Mouse (Mus musculus) hematopoietic multipotent progenitor cell, adult 10-12 weeks (in vitro differentiated cells): ENCODE results near the gene Mcpt2. TPM values are rescaled to one million over a fixed set of nuclear protein-coding genes. Genes with fewer than 3 reads are reported as not detected.

Source experiments
- polyA plus RNA-seq: library from polyadenylated mRNA; stranded (reverse); fragments of >175 nt; gene quantifications from 2 replicates; pipeline ENCODE4 v1.2.3, GENCODE M21; 2012; ENCODE audit warnings: low replicate concordance

The Mcpt2 gene
- polyA plus RNA-seq: 0.11 TPM in 1 of 2 replicates, not detected in the other

DNA sequence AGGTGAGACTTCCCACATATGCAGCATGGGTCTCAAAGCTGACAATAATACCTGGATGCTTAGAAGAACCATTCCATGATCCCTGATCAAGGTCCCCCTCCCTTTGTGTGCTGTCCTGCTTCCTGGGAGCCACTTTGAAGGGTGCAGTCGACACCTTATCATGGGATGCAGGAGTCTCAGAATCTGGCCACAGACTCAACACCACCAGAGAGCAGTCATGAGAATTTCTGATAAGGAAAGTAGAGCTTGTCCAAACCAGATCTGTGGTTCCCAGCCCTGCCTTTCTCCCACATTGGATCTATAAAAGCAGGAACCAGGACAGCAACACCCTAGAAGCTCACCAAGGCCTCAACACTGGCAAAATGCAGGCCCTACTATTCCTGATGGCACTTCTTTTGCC, at the start of gene Mcpt2:
Gene Mcpt2 (plus strand): TSS at position 250 of the 400 bp plus-strand sequence.

DNA sequence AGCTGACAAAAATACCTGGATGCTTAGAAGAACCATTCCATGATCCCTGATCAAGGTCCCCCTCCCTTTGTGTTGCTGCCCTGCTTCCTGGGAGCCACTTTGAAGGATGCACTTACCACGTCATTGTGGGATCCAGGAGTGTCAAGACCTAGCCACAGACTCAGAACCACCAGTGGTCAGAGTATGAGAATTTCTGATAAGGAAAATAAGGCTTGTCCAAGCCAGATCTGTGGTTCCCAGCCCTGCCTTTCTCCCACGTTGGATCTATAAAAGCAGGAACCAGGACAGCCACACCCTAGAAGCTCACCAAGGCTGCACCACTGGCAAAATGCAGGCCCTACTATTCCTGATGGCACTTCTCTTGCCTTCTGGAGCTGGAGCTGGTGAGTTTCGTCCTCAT, 24.2 kb upstream of the Mcpt2 start, which contains the start of gene Mcpt1:
Gene Mcpt1 (plus strand): TSS at position 301 of the 400 bp plus-strand sequence.

DNA sequence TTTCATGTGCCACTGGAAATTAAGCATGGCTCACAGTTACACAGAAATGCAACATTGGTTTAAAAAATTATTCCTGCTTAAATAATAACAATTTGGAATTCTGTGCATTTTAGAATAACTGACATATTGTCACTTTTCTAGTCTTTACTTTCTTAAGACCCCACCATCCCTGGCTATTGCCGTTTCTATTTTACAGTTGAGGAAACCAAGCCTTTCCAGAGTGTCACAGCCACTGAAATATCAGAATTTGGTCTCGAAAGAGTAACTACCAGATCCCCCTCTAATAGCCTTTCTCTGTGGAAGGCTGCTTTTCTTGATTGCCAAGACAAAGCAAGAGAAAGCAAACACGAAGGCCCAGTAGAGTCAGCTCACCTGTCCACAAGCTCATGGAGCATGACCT, 11.4 kb upstream of the Mcpt2 start, which contains the start of gene Mcpt9:
Gene Mcpt9 (minus strand): TSS at position 101 of the 400 bp plus-strand sequence.

DNA sequence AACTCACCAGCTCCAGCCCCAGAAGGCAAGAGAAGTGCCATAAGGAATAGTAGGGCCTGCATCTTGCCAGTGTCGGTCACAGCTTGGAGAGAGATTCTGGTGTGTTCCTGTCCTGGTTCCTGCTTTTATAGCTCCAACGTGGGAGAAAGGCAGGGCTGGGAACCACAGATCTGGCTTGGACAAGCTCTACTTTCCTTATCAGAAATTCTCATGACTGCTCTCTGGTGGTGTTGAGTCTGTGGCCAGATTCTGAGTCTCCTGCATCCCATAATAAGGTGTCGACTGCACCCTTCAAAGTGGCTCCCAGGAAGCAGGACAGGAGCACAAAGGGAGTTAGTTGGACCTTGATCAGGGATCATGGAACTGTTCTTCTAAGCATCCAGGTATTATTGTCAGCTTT, 20.4 kb downstream of the Mcpt2 start, which contains the start of gene Mcpt4:
Gene Mcpt4 (minus strand): TSS at position 101 of the 400 bp plus-strand sequence.

DNA sequence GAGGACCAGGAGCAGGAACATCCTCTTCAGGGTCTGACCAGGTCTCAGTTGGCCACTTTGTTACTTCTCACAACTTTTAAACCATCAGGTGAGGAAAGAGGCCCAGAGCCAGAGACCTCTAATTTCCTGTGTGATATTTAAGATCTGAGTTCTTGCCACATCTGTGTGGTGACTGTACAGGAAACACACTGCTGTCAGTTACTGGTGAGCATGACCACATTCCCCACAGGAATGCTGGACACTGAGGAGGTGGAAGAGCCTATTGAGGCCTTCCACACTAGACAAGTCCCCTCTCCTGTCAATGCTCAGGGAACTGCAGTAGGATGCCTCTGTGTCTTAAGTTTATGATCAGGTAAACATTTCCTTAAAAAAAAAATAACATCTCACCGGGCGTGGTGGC, 43.3 kb downstream of the Mcpt2 start, which contains the start of gene Mcpt8:
Gene Mcpt8 (minus strand): TSS at position 107 of the 400 bp plus-strand sequence.

Other genes starting within 250 kb of the Mcpt2 start
- 0.08 and 0.16 TPM in 2 replicates for gene Nfatc4, start 218.9 kb upstream of the Mcpt2 start, polyA plus RNA-seq
- 0.58 and 0.74 TPM in 2 replicates for gene Nynrin, start 188.0 kb upstream of the Mcpt2 start, polyA plus RNA-seq
- gene Cbln3, start 157.6 kb upstream of the Mcpt2 start, polyA plus RNA-seq: 0.03 and 0.25 TPM in 2 replicates
- gene Khnyn, start 157.1 kb upstream of the Mcpt2 start, polyA plus RNA-seq: 32.4 and 55.4 TPM in 2 replicates
- gene Sdr39u1, start 141.7 kb upstream of the Mcpt2 start, polyA plus RNA-seq: 13.1 and 24.5 TPM in 2 replicates
- 0.73 and 2.0 TPM in 2 replicates for gene Cma1, start 97.4 kb upstream of the Mcpt2 start, polyA plus RNA-seq
- not detected in 2 replicates for gene Cma2, start 91.1 kb upstream of the Mcpt2 start, polyA plus RNA-seq
- gene Mcpt1, start 24.1 kb upstream of the Mcpt2 start, polyA plus RNA-seq: 0.82 TPM in 1 of 2 replicates, not detected in the other
- gene Mcpt9, start 11.5 kb upstream of the Mcpt2 start, polyA plus RNA-seq: not detected in 2 replicates
- gene Mcpt4, start 20.3 kb downstream of the Mcpt2 start, polyA plus RNA-seq: 11.9 TPM in 1 of 2 replicates, not detected in the other
- gene Mcpt8, start 43.2 kb downstream of the Mcpt2 start, polyA plus RNA-seq: 0.50 and 1.1 TPM in 2 replicates
- 1.4 and 2.0 TPM in 2 replicates for gene Ctsg, start 60.5 kb downstream of the Mcpt2 start, polyA plus RNA-seq
- not detected in 2 replicates for gene Gzme, start 78.6 kb downstream of the Mcpt2 start, polyA plus RNA-seq
- not detected in 2 replicates for gene Gzmd, start 90.6 kb downstream of the Mcpt2 start, polyA plus RNA-seq
- not detected in 2 replicates for gene Gzmg, start 117.5 kb downstream of the Mcpt2 start, polyA plus RNA-seq
- gene Gzmn, start 132.6 kb downstream of the Mcpt2 start, polyA plus RNA-seq: not detected in 2 replicates
- not detected in 2 replicates for gene Gzmf, start 169.4 kb downstream of the Mcpt2 start, polyA plus RNA-seq
- gene Gzmc, start 192.6 kb downstream of the Mcpt2 start, polyA plus RNA-seq: not detected in 2 replicates
- gene Gzmb, start 220.2 kb downstream of the Mcpt2 start, polyA plus RNA-seq: 1.8 and 3.8 TPM in 2 replicates